Mouse (Mus musculus) kidney, postnatal 14 days (tissue): Measurements from ENCODE around the gene Zic2.

ENCODE experiments used
- DNase-seq: peaks from one replicate; pipeline ENCODE4 v3.0.0; 2022; ENCODE audit warnings: mixed read lengths

Gene Zic2

DNA sequence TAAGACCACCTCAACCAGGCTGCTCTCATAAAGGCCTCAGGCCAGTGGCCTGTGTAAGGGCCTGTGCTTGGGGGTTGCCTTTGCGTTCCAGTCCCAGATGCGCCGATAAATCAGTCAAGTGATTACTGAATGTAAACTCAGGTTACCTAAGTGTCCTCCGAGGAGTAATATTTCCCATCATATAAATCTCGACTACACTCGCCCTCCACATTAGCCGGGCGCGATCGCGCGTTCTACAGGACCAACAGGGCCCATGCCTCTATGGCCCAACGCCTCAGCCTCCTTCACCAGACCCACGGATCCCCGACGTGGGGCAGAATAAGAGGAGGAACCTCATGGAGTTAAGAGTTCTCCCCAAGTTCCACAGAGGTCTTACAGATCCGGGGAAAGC lies 12.6 kb upstream of the Zic2 start:
- no peak for DNase-seq

- no peak for DNase-seq
These were observed 12.0 kb upstream of the Zic2 start for GRCm38 (mm10) chr14:122463080-122463691.

GRCm38 (mm10) chr14:122463734-122464341 lies 11.4 kb upstream of the Zic2 start:
- peak; percentile 58 for DNase-seq

DNA sequence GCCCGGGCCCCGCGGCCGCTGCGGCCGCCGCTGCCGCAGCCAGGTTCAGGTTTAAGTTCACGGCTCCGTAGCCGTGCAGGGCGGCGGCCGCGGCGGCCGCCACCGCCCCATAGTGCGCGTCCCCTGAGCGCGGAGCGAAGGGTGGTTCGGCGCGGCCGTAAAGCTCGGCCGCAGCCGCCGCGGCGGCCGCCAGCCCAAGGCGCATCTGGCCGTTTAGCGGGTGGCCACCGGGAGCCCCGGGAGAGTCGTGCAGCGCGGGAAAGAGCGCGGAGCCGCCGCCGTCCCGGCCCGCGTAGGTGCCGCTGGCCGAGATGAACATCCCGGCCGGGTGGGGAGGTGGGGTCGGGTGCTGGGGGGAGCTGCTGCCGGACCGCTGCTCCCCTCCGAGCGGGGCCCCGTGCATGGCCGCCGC lies 10.9 kb upstream of the Zic2 start:
- DNase-seq: no peak

DNA sequence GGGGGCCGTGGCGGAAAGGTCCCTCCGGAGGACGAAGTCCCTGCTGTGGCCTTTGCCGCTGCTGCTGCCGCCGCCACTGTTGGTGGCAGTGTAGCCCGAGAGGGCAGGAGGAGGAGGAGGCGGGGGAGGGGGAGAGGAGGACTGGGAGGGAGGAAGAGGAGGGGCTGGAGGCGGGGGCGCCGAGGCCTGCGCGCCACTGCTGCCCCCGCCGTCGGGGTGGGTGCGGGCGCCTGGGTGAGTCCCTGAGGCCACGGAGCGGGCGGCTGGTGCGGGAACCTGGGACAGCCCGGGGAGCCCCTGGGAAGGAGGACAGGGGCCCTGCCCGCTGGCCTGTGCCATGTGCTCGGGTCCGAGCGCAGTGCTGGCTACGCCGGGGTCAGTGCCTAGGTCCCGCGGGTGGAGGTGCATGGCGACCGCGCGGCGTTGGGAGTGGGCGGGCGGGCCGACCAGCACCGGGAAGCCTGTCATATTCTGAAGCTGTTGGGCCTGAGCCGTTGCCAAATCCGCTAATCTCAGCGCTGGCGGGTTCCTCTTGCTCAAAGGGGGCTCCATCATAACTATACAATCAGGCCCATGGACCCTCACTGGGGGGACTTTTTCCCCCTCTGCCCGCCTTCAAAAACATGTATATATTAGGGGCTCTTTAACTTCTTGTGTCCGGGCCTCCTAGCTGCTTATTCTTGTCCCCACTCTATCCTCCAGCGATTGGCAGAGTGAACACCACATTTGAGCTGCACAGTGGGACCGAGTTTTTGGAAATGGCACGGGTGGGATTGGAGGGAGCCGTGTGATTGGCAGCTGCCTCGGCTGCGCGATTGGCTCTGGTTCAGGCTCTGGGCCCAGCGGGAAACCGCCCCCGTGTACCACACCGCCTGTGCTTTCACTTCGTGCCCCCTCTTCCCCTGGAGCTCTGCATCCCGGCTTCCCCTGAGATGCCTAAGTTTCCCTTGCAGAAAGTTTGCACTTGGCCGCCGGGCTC lies 10.2 kb upstream of the Zic2 start, which contains the start of gene Zic5:
Gene Zic5, minus strand, starts transcription at position 915 of the 979 bp plus-strand sequence.
- no peak for DNase-seq

GRCm38 (mm10) chr14:122465931-122466490 lies 9.2 kb upstream of the Zic2 start:
- no peak for DNase-seq

DNA sequence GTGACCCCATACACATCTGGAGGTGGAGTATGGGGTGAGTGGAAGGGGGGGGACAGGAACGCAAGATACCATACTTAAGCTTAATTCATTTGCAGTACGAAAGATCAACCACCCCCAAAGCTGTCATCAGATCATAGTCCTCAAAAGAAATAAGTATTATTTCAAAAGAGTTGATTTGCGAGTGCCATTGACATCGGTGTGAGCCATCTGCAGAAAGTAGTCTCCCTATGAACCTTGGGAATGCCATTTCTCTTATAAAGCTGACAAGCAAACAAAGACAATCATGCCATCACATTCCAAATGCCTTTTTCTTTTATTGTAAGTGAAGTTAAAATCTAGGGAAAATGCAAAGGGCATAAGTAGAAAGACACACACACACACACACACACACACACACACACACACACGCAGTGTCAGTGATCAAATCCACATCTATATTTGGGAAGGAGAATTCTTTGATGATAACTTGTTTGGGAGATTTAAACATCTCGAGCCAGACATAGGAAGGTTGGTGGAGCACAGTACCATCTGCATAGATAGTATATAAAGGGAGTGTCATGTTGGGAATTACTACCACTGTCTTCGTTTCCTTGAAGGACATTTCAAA lies 8.4 kb upstream of the Zic2 start:
- no peak for DNase-seq

GRCm38 (mm10) chr14:122467926-122468841 lies 7.1 kb upstream of the Zic2 start:
- DNase-seq: no peak

- no peak for DNase-seq
These were observed 6.1 kb upstream of the Zic2 start for GRCm38 (mm10) chr14:122468971-122469755.

GRCm38 (mm10) chr14:122471449-122472085 lies 3.7 kb upstream of the Zic2 start:
- DNase-seq: no peak

- DNase-seq: no peak
These were observed 3.1 kb upstream of the Zic2 start for GRCm38 (mm10) chr14:122472161-122472560.

GRCm38 (mm10) chr14:122472647-122473046 lies 2.6 kb upstream of the Zic2 start:
- no peak for DNase-seq

DNA sequence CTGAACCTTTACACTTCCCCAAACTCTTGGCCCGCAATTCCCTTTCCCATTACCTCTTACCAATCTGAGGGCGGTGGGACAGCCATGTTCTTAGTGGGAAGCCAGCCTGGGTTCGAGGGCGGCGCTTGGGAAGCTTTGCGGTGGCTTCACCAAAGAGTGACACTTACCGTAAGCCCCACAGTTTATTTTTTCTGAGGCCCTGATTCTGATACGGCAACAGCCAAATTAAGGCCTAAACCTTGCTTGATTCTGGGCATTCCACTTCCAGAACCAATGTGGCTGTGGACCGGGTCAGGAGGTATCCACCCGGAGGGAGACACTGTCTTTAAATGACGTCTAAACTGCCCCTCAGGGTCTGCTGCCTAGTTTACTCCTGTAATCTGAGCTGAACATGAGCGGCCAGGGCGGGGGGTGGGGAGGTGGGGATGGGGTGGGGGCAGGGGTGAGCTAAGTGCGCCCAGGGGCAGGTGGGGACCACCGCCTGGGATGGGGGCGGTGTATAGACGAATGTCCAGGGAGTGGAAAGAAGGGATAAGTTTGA lies 2.0 kb upstream of the Zic2 start:
- DNase-seq: no peak

DNA sequence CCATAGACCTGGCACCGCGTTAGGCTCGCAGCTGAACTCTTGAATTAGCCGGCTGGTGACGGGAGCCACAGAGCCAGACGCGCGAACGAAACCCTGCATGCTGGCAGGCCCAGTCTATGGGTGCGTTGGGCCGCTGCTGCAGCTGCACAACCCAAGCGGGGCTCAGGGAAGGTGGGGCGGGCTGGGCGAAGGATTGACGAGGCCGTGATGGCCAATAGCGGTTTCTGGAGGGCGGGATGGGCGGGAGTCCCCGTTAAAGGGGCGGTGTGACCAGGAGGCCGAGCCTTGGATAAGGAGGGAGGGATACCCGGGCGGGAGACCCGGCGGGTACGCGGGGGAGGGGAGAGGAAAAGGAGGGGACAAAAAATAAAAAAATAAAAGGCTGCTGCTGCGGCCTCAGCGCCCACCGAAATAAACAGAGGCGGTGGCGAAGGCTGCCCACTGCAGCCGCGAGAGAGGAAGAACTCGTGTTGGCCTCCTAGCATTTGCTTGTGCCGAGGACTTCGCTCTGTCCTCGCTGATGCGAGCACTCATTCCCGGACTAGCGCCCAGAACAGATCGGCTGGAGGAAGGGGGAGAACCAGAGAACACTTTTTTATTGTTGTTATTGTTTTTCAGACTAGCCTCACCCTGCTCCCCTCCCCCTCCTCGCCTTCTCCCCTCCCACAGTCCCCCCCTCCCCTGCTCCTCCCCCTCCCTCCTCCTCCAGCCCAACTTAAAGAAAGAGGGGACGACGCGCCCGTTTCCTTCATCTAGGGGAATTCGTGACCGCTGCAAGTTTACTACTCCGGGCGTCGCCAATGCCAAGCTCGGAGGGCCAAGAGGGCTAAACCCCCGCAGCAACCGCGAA lies 969 bp upstream of the Zic2 start:
- DNase-seq: no peak

DNA sequence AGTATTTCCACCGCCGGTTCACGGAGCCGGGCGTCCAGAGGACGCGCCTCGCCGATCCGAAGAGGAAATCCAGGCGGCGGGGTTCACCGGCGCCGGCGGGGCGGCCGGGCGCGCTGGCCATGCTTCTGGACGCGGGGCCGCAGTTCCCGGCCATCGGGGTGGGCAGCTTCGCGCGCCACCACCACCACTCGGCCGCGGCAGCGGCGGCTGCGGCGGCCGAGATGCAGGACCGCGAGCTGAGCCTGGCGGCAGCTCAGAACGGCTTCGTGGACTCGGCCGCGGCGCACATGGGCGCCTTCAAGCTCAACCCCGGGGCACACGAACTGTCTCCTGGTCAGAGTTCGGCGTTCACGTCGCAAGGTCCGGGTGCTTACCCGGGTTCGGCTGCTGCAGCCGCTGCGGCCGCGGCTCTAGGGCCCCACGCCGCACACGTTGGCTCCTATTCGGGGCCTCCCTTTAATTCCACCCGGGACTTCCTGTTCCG lies 364 bp downstream of the Zic2 start:
- DNase-seq: no peak

DNA sequence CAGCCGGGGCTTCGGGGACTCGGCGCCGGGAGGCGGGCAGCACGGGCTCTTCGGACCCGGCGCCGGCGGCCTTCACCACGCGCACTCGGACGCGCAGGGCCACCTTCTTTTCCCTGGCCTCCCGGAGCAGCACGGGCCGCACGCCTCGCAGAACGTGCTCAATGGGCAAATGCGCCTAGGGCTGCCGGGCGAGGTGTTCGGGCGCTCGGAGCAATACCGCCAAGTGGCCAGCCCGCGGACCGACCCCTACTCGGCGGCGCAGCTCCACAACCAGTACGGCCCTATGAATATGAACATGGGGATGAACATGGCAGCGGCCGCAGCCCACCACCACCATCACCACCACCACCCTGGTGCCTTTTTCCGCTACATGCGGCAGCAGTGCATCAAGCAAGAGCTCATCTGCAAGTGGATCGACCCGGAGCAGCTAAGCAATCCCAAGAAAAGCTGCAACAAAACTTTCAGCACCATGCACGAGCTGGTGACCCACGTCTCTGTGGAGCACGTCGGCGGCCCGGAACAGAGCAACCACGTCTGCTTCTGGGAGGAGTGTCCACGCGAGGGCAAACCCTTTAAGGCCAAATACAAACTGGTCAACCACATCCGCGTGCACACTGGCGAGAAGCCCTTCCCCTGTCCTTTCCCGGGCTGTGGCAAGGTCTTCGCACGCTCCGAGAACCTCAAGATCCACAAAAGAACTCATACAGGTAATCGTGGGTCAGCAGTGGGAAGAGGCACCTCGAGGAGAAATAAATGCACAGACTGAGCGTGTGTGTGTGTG lies 996 bp downstream of the Zic2 start:
- DNase-seq: no peak

DNA sequence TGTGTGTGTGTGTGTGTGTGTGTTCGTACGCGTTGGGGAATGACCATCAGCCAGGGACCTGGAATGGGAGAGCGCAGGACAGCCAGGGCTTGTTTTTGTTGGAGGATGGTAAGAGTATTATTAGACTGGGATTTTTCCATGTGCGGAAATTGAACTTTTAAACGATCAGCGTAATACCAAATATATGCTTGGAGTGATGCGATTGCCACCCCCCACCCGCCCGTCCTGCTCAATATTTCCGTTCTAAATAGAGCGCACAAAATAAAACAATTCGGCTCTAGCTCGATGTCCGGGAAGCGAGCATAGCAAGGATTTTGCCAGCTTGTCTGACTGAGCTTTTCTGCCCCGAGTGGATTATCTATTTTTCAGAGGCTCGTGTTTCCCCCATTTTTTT lies 1.6 kb downstream of the Zic2 start:
- DNase-seq: no peak

DNA sequence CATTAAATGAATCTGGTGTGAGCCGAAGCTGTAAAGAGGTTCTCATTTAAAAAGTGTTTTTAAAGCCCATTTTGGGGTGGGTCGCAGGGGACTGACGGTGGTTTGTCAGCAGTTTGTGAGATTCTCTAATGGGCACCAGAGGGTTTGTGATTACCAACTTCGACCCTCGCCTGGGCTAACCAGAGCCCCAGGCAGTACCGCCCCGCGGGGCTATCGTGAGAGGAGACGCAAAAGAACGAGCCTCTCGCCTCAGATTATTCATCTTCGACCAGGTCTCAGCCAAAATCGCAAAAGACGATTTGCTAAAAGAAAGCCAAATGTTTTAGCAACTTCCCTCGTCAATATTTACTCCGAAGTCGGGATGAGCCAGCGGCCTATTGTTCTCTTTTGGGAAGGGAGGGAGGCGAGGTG lies 2.0 kb downstream of the Zic2 start:
- no peak for DNase-seq
